ENCODE assay signal across 20 mouse cellular contexts in genomic region chr1:22989521-22990221, GRCm38 (mm10).
DNase-seq lines count a peak whose midpoint lies in the region; ATAC-seq and TF ChIP-seq lines count a peak whose summit lies in the region.
"Had no signal": no experiment of that assay in that cellular context is flagged by ENCODE, and none has a peak within 500 bp of the region (broad histone marks: within the 10 kb centered on the region; RNA-seq: fewer than 3 reads in every experiment).

No protein-coding gene starts in this region.

- H3K4me1 ChIP-seq in lung, postnatal 0 days (ENCODE audit: insufficient read depth, low read depth, low read length), result no peaks in the 10 kb centered on the region
- H3K4me1 ChIP-seq: embryonic facial prominence, embryonic 12.5 days; forebrain, embryonic 15.5 days; heart, embryonic 10.5 days; hindbrain, embryonic 12.5 days had no signal

- H3K9me3 ChIP-seq in lung, postnatal 0 days (ENCODE audit: low read length), result no peaks in the 10 kb centered on the region
- H3K9me3 ChIP-seq: embryonic facial prominence, embryonic 12.5 days; forebrain, embryonic 15.5 days; heart, embryonic 10.5 days; hindbrain, embryonic 12.5 days had no signal

- no peak for TF ChIP-seq CTCF in lung, postnatal 0 days (IDR thresholded peaks at IDR 0.05)

- no peak overlapping the region for H3K9ac ChIP-seq in lung, postnatal 0 days (replicated peaks; ENCODE audit: low read depth)
- H3K9ac ChIP-seq: embryonic facial prominence, embryonic 12.5 days; forebrain, embryonic 15.5 days; hindbrain, embryonic 12.5 days had no signal

- H3K36me3 ChIP-seq in lung, postnatal 0 days (ENCODE audit: insufficient read depth, low read length), result no peaks in the 10 kb centered on the region
- H3K36me3 ChIP-seq: embryonic facial prominence, embryonic 12.5 days; forebrain, embryonic 15.5 days; heart, embryonic 10.5 days; hindbrain, embryonic 12.5 days had no signal

- peak; percentile 1 for DNase-seq in kidney, postnatal 14 days
- DNase-seq in kidney, adult 11 months, result no peak
- peak; percentile 52 to 65 for DNase-seq in cerebellum, adult 18-20 months
- peak; percentile 66 for DNase-seq in cerebellum, adult 9-11 months
- DNase-seq in cerebellum, postnatal 36 days, result peak; percentile 45 to 51
- DNase-seq in left cerebral cortex, adult 9 months (ENCODE audit: low spot score in 2 of 2), result no peak
- DNase-seq in lung, postnatal 0 days (ENCODE audit: low spot score), result no peak
- DNase-seq: adrenal gland, adult 8-10 months; adrenal gland, postnatal 36 days; gastrocnemius, postnatal 10 days; heart, adult 18-20 months; heart, postnatal 10 days; heart, postnatal 4 days had no signal

- H3K27ac ChIP-seq in lung, postnatal 0 days (ENCODE audit: low read length), result no peak overlapping the region
- H3K27ac ChIP-seq: embryonic facial prominence, embryonic 12.5 days; forebrain, embryonic 15.5 days; heart, embryonic 10.5 days; hindbrain, embryonic 12.5 days had no signal

- no peak for ATAC-seq in lung, postnatal 0 days
- ATAC-seq: forebrain, embryonic 15.5 days; hindbrain, embryonic 16.5 days; inflammation-experienced regulatory T-cells, adult 6 months; intestine, postnatal 0 days had no signal

- WGBS in lung, postnatal 0 days, result 43% methylated on average over 7 of the region's 7 CpGs

- no peak overlapping the region for H3K4me2 ChIP-seq in lung, postnatal 0 days (replicated peaks; ENCODE audit: low read depth, low read length)
- H3K4me2 ChIP-seq: embryonic facial prominence, embryonic 12.5 days; forebrain, embryonic 15.5 days; hindbrain, embryonic 12.5 days had no signal

- TF ChIP-seq EP300 in lung, postnatal 0 days (IDR thresholded peaks at IDR 0.05), result no peak

- no peak overlapping the region for H3K4me3 ChIP-seq in lung, postnatal 0 days (ENCODE audit: low read depth, low read length)
- H3K4me3 ChIP-seq: embryonic facial prominence, embryonic 12.5 days; forebrain, embryonic 15.5 days; heart, embryonic 10.5 days; hindbrain, embryonic 12.5 days had no signal

- no peaks in the 10 kb centered on the region for H3K27me3 ChIP-seq in lung, postnatal 0 days (replicated peaks; ENCODE audit: insufficient read depth, low read length)
- H3K27me3 ChIP-seq: embryonic facial prominence, embryonic 12.5 days; forebrain, embryonic 15.5 days; hindbrain, embryonic 12.5 days had no signal

Comparison
In these comparisons a context has a peak if more than half of its experiments do, and no peak if none do; other contexts are left out.
1. DNase-seq: peak in kidney, postnatal 14 days (single experiment), cerebellum, adult 18-20 months (2 of 2), cerebellum, adult 9-11 months (single experiment) and cerebellum, postnatal 36 days (2 of 2); none in kidney, adult 11 months (single experiment), left cerebral cortex, adult 9 months (0 of 2) and lung, postnatal 0 days (single experiment).